Mouse (Mus musculus) R1 (cell line): Measurements from ENCODE around the gene D10Wsu102e.

Experiments used
- DNase-seq: peaks from one replicate; pipeline ENCODE4 v3.0.0-alpha.2; 2018; ENCODE audit warnings: low read depth, low spot score

The D10Wsu102e gene

GRCm38 (mm10) chr10:83536436-83536835 is 176.4 kb downstream of the D10Wsu102e start:
- peak; percentile 24 for DNase-seq
